Mouse (Mus musculus) kidney, adult 11 months (tissue): ENCODE data around the gene Brd4.

Experiments
- DNase-seq: peaks from one replicate; pipeline ENCODE4 v3.0.0; 2022

The Brd4 gene

GRCm38 (mm10) chr17:32165803-32166595 is 118.5 kb downstream of the Brd4 start:
- no peak for DNase-seq

DNA sequence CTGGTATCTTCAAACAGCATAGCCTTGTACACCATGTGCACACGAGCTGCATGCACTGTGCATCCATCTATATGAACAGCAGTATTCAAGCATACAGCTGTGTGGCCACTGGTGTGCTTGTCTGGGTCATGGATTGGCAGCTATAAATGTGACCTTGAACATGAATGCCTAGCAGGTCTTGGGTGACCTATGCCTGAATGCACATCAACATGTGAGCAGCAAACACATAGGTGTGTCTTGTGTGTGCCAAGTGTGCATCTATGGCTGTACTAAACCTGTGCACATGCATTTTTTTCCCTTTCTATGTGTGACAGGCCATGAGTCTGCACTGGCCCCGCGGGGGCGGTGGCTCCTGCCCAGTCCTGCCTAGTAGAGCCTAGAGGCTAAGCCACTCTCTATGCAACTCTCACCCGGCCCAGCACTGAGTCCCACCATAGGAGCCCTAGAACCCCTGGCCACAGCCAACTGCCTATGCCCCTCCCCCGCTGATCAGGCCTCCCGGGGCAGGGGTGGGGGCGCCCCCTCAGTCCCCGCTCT is 119.2 kb downstream of the Brd4 start:
- no peak for DNase-seq

GRCm38 (mm10) chr17:32164780-32165179 is 119.7 kb downstream of the Brd4 start:
- DNase-seq = no peak

DNA sequence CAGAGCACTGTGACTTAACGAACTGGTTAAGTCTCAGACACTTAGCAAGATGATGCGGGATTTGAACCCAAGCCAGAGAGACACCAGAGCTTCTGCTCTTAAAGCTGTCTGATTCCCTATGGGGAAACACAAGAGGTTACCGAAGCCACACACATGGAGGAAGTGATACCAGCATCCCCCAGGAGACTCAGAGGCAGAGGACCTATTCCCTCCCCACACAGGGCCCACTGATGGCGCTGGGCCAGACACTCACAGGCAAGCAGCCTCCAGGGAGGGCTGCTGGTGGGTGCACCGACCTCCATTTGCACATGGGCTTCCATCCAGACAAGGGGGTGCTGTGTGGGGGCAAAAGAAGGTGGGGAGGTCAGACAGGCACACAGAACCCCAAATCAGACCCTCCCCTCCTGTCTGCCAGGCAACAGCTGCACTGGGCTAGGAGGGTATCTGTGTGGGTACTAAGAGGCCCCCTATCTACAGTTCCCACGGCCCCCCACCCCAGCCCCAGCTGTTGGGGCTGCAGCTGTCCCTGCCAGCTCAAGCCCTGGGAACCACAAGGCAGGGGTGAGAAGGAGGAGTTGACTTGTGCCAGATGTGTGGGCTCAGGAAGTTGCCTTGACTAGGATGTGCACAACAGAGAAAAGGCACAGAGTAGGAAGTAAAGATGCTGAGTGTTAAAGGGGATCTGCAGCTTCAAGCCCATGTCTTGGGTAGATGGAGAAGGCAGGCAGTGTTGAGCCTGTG is 120.4 kb downstream of the Brd4 start:
- no peak for DNase-seq

DNA sequence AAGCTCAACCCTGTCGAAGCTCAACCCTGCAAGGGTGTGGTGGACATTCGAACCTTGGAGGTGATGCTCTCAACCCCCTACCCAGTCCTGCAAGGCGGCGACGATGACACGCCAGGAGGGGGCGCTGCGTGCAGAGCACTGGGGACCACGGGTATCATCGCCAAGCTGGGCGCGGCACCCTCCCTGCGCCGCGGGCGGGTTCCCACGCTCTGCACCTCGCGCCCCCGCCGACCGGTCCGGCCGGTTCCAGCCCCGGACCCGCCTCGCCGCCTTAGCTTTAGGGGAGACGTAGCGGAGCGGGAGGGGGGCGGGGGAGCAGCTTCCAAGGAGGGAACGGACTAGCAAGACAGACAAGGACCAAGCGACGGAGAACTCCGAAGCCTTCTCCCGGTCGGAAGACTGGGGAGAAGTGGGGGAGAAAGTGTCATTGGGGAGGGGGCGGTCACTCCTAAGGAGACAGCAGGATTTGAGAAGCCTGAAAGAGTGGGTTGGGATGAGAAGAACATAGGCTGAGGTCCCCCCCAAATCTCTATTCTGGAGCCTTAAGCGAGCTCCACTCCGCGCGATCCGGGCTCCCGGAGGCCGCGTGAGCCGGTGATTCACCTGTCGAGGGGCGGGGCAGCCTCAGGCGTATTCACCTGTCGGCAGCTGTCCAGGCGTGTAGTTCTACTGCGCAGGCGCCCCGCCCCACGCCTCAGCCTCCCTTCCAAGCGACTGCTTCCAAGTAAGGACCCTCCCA is 122.2 kb downstream of the Brd4 start:
- DNase-seq = peak; percentile 56

DNA sequence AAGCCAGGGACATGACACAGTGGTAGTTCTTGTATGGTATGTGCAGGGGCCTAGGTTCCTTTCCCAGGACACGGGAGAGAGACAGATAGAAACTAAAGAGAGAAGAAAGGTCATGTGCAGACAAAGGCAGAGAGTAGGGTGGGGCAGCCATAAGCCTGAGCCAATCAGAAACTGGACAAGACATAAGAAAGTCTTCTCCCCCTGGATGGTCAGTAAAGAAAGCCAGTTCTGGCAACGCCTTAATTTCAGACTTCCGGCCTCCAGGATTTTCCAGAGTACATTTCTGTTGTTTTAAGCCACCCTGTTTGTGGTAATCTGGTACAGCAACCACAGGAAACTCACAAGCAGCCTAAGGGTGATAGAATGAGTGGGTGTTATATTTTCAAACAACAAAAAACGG is 123.6 kb downstream of the Brd4 start:
- no peak for DNase-seq

DNA sequence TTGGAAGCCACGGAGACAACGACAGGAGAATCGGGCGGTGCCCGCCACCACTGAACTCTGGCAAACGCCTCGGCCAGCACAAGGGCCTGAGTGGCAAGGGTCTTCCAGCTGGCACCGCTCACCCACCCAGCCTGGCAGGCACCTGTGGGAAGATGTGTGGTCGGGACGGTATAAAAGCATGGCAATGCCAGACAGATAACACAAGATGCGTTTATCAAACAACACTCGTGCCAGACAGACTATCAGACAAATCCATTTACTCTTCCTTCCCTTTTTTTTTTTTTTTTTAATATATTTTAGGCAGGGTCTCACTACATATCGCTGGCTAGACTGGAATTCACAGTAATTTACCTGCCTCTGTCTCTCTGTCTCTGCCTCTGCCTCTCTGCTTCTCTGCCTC is 125.7 kb downstream of the Brd4 start:
- no peak for DNase-seq

- no peak for DNase-seq
Observed at GRCm38 (mm10) chr17:32146718-32147117, 137.8 kb downstream of the Brd4 start.
